Mouse (Mus musculus) heart, embryonic 16.5 days (tissue): ENCODE measurements around the gene Pbsn. TPM values are rescaled to one million over a fixed set of nuclear protein-coding genes. Genes with fewer than 3 reads are reported as not detected.
A peak's percentile ranks its signal among the peaks of the same experiment; 100 is the strongest.
"Not testable (repeated sequence)": the region's sequence is repeated elsewhere in the genome, so short reads cannot be mapped to it uniquely, and the experiment has no call there.

Experiments
- ATAC-seq: fragments of 200-750 bp; cut with Nextera tagmentation; replicated peaks from 2 replicates; pipeline ENCODE4 v1.8.0; 2017; ENCODE audit warnings: moderate number of reproducible peaks; ENCODE audit not compliant: insufficient read depth, low FRiP score; ENCODE audit errors: extremely low read depth
- H3K27ac ChIP-seq: fragments of 300-500 bp; sonication (generic); 2 replicates; pipeline ENCODE4 v1.5.1; 2014; ENCODE audit warnings: mild to moderate bottlenecking, low read length, control low read depth, moderate library complexity
- H3K27me3 ChIP-seq: fragments of 300-500 bp; sonication (generic); 2 replicates; pipeline ENCODE4 v1.6.1; 2014; ENCODE audit warnings: low read length, mixed read lengths; ENCODE audit not compliant: control insufficient read depth, insufficient read depth
- H3K36me3 ChIP-seq: fragments of 300-500 bp; sonication (generic); 2 replicates; pipeline ENCODE4 v1.6.1; 2014; ENCODE audit not compliant: control insufficient read depth, insufficient read depth
- H3K4me1 ChIP-seq: fragments of 300-500 bp; sonication (generic); 2 replicates; pipeline ENCODE4 v1.6.1; 2014; ENCODE audit warnings: low read length, mixed read lengths; ENCODE audit not compliant: control insufficient read depth, insufficient read depth
- H3K4me2 ChIP-seq: fragments of 300-500 bp; sonication (generic); 2 replicates; pipeline ENCODE4 v1.6.1; 2014; ENCODE audit warnings: low read depth, mild to moderate bottlenecking, control low read depth, low read length
- H3K4me3 ChIP-seq: fragments of 300-500 bp; sonication (generic); 2 replicates; pipeline ENCODE4 v1.5.1; 2014; ENCODE audit warnings: mild to moderate bottlenecking, control low read depth, low read length
- H3K9ac ChIP-seq: fragments of 300-500 bp; sonication (generic); 2 replicates; pipeline ENCODE4 v1.6.1; 2014; ENCODE audit warnings: low read length, control low read depth
- H3K9me3 ChIP-seq: fragments of 300-500 bp; sonication (generic); replicated peaks from 2 replicates; pipeline ENCODE4 v1.6.1; 2016; ENCODE audit warnings: low read length; ENCODE audit not compliant: control insufficient read depth
- WGBS: fragments of 180-500 bp; shearing (Covaris S2); extraction: QIAGEN DNeasy Blood & Tissue Kit; methylation state at CpG from one replicate; pipeline ENCODE4 v1.1.7; 2014; 5-methylcytosine and 5-hydroxymethylcytosine counted together
- polyA plus RNA-seq: library from polyadenylated mRNA; unstranded; fragments of >200 nt; fragmentation: Nextera tagmentation; extraction: Ambion mirVana; gene quantifications from 2 replicates; pipeline ENCODE4 v1.2.1, GENCODE M21; 2015

The Pbsn gene
- polyA plus RNA-seq: not detected in 2 replicates

DNA sequence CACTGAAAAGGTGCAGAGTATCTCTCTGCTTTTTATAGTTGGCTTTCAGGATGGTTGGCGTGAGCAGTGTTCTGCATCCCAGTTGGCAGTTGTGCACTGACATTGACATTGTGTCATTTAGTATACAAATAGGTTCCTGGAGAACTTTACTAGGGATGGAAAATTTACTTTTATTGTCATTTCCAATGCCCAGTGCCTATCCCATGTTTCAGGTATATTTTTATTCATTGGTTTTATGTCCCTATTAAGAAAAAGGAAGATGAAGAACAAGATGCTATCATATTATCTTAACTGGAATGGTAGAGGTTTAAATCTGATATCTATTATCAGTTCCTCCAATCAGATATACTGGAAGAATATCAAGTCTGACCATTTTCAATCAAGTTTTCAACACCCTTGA, at the start of gene Pbsn:
TSS of gene Pbsn (minus strand) at position 101 of the 400 bp plus-strand sequence.
- Histone ChIP-seq H3K4me1 (no peaks in the 10 kb centered on the region), H3K4me2 (no peak within 1 kb of the TSS), H3K36me3 (no peaks in the 10 kb centered on the region), H3K9me3 (no peaks in the 10 kb centered on the region; the same call in 1 of the 2 replicates), H3K4me3 (no peak within 1 kb of the TSS), H3K27me3 (no peaks in the 10 kb centered on the region), H3K27ac (no peak within 1 kb of the TSS), H3K9ac (no peak within 1 kb of the TSS)
- WGBS: 59% methylated on average over 1 of the region's 1 CpGs
- ATAC-seq: no peak

- H3K4me2 ChIP-seq, H3K36me3 ChIP-seq, H3K9ac ChIP-seq, H3K9me3 ChIP-seq, H3K27ac ChIP-seq, H3K4me1 ChIP-seq, H3K4me3 ChIP-seq, ATAC-seq, H3K27me3 ChIP-seq: not testable (repeated sequence)
- 44% methylated on average over 2 of the region's 4 CpGs for WGBS
Measured at GRCm38 (mm10) chrX:77880033-77880432, 26.6 kb upstream of the Pbsn start.

DNA sequence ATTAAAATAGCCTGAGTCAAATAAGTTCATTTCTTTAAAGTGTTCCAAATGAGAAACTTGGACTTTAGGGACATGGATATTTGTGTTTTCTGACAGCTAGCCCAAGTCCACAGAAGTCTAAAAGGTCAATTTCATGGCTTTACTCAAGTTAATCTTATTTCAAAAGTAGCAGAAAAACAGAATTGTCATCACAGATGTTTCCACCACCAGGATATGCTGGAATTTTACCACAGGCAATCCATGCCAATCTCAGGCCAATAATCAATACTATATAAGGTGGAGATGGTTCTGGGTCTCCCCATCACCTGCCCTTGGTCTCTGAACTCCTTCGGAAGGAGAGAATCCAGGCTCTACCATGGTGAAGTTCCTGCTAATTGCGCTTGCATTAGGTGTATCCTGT, 11.0 kb upstream of the Pbsn start, which contains the start of gene Gm14744:
TSS of gene Gm14744 (plus strand) at position 301 of the 400 bp plus-strand sequence.
- H3K27ac ChIP-seq, H3K4me3 ChIP-seq, H3K27me3 ChIP-seq, H3K36me3 ChIP-seq, H3K9me3 ChIP-seq, H3K4me1 ChIP-seq, H3K4me2 ChIP-seq, H3K9ac ChIP-seq, ATAC-seq: not testable (repeated sequence)
- WGBS: 75% methylated on average over 2 of the region's 2 CpGs

DNA sequence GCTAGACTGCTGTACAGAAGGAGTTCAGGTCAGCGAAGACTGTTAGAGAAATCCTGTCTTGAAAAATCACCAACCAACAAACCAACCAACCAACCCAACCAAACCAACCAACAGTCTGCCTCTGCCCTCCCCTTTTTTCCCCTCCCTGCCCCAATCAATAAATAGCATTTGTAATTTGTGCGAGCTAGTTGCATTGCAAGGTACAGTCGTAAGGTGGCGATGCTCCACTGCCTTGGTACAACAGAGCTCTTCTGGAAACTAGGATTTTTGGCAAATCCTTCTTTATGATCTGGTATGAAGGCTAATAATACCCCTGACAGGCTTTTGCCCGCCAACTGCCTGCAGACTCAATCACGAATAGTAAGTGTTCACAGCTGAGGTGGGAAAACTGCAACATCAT, 41.4 kb downstream of the Pbsn start:
- no peaks in the 10 kb centered on the region for H3K27me3 ChIP-seq
- H3K27ac ChIP-seq: no peak overlapping the region
- no peak overlapping the region for H3K9ac ChIP-seq
- no peak overlapping the region for H3K4me2 ChIP-seq
- H3K4me1 ChIP-seq: no peaks in the 10 kb centered on the region
- H3K36me3 ChIP-seq: no peaks in the 10 kb centered on the region
- ATAC-seq: no peak
- no peak overlapping the region for H3K4me3 ChIP-seq
- H3K9me3 ChIP-seq: no peaks in the 10 kb centered on the region
- WGBS: 53% methylated on average over 6 of the region's 6 CpGs

GRCm38 (mm10) chrX:77810608-77811206, 42.7 kb downstream of the Pbsn start:
- Histone ChIP-seq H3K27me3 (no peaks in the 10 kb centered on the region), H3K4me2 (peak overlapping the region; percentile 57), H3K27ac (peak overlapping the region; percentile 66), H3K9ac (peak overlapping the region; percentile 56), H3K4me1 (no peaks in the 10 kb centered on the region), H3K9me3 (no peaks in the 10 kb centered on the region), H3K4me3 (peak overlapping the region; percentile 53), H3K36me3 (no peaks in the 10 kb centered on the region)
- ATAC-seq: peak; percentile 49; the same call in 1 of the 2 replicates
- 21% methylated on average over 17 of the region's 17 CpGs for WGBS

- H3K9ac ChIP-seq: no peak overlapping the region
- H3K4me2 ChIP-seq: no peak overlapping the region
- H3K9me3 ChIP-seq: no peaks in the 10 kb centered on the region
- H3K36me3 ChIP-seq: no peaks in the 10 kb centered on the region
- no peak overlapping the region for H3K27ac ChIP-seq
- no peak for ATAC-seq
- 13% methylated on average over 2 of the region's 2 CpGs for WGBS
- H3K27me3 ChIP-seq: no peaks in the 10 kb centered on the region
- H3K4me3 ChIP-seq: no peak overlapping the region
- no peaks in the 10 kb centered on the region for H3K4me1 ChIP-seq
Measured at GRCm38 (mm10) chrX:77808602-77809001, 44.8 kb downstream of the Pbsn start.

- no peak for ATAC-seq
- Histone ChIP-seq H3K36me3 (no peaks in the 10 kb centered on the region), H3K9ac (no peak overlapping the region), H3K27ac (no peak overlapping the region), H3K9me3 (no peaks in the 10 kb centered on the region), H3K4me3 (no peak overlapping the region), H3K4me2 (no peak overlapping the region), H3K4me1 (no peaks in the 10 kb centered on the region), H3K27me3 (no peaks in the 10 kb centered on the region)
- 59% methylated on average over 2 of the region's 2 CpGs for WGBS
Measured at GRCm38 (mm10) chrX:77802293-77802692, 51.1 kb downstream of the Pbsn start.

- Histone ChIP-seq H3K4me2 (no peak overlapping the region), H3K36me3 (no peaks in the 10 kb centered on the region), H3K27ac (no peak overlapping the region), H3K9me3 (no peaks in the 10 kb centered on the region), H3K4me1 (no peaks in the 10 kb centered on the region), H3K9ac (no peak overlapping the region), H3K27me3 (no peaks in the 10 kb centered on the region), H3K4me3 (no peak overlapping the region)
- ATAC-seq: no peak
- 41% methylated on average over 1 of the region's 1 CpGs for WGBS
Measured at GRCm38 (mm10) chrX:77801543-77801942, 51.9 kb downstream of the Pbsn start.

DNA sequence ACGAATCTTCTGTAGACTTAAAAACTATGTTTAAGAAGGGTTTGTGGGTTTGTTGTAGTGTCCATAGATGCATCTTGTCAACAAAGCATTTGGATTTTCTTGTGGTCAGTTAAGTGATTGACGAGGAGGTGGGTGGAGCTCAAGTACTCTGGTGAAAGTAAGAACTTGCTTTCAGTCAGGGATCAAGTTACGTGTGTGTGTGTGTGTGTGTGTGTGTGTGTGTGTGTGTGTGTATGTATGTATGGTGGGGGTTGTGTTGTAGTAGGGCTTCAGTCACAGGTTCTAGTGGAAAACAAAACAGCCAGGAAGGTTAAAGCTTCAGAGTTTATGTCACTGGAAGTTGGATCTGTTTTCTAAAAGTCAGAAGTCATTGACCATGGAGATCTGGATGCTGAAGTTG, 53.9 kb downstream of the Pbsn start:
- Histone ChIP-seq H3K9me3 (no peaks in the 10 kb centered on the region), H3K4me2 (no peak overlapping the region), H3K36me3 (no peaks in the 10 kb centered on the region), H3K27ac (no peak overlapping the region), H3K4me3 (no peak overlapping the region), H3K27me3 (no peaks in the 10 kb centered on the region), H3K9ac (no peak overlapping the region), H3K4me1 (no peaks in the 10 kb centered on the region; the same call in 1 of the 2 replicates)
- 65% methylated on average over 3 of the region's 3 CpGs for WGBS
- ATAC-seq: no peak
